10 mouse cellular contexts compared by ENCODE assay signal in genomic region chr11:68904375-68905137, GRCm38 (mm10). TPM values are rescaled to one million over a fixed set of nuclear protein-coding genes. Genes with fewer than 3 reads are reported as not detected.
DNase-seq lines count a peak whose midpoint lies in the region; ATAC-seq and TF ChIP-seq lines count a peak whose summit lies in the region.
"Had no signal": no experiment of that assay in that cellular context is flagged by ENCODE, and none has a peak within 500 bp of the region (broad histone marks: within the 10 kb centered on the region; RNA-seq: fewer than 3 reads in every experiment).

No protein-coding gene starts in this region.

- H3K27me3 ChIP-seq in G1E (ENCODE audit: insufficient read depth, low read length): peaks cover 5% of the 10 kb centered on the region

- peaks cover 53% of the 10 kb centered on the region for H3K4me1 ChIP-seq in G1E (ENCODE audit: insufficient read depth, low read depth, low read length)

- ATAC-seq in CD4-positive, CD25-positive, alpha-beta regulatory T cell, adult 4 months: no peak
- no peak for ATAC-seq in G1E (ENCODE audit: extremely low read depth, insufficient number of reproducible peaks, low FRiP score, poor library complexity, severe bottlenecking)

- peaks cover 51% of the 10 kb centered on the region for H3K36me3 ChIP-seq in G1E (replicated peaks)

- H3K4me3 ChIP-seq in G1E (ENCODE audit: low read depth, low read length): no peak overlapping the region; the same call in 1 of the 2 replicates
- H3K4me3 ChIP-seq: lung, embryonic 15.5 days had no signal

- no peak for TF ChIP-seq CTCF in G1E (IDR thresholded peaks at IDR 0.05; ENCODE audit: low read depth, low read length)

- no peaks in the 10 kb centered on the region for H3K9me3 ChIP-seq in G1E (replicated peaks)
- H3K9me3 ChIP-seq: lung, embryonic 15.5 days had no signal

- DNase-seq in CD4-positive, CD25-positive, alpha-beta regulatory T cell, adult 2 months (ENCODE audit: low read depth, low spot score): peak; percentile 82
- peak; percentile 20 for DNase-seq in G1E (ENCODE audit: low spot score)
- peak; percentile 87 for DNase-seq in cerebellum, adult 9-10 months
- peak; percentile 53 for DNase-seq in gastrocnemius, postnatal 25 days
- DNase-seq in layer of hippocampus, adult 18-20 months (ENCODE audit: low spot score in 2 of 2): peak; percentile 37 to 88
- DNase-seq in lung, postnatal 14 days: peak; percentile 85
- peak; percentile 50 for DNase-seq in spleen, adult 12 weeks (ENCODE audit: low spot score)

RNA-seq across cellular contexts. Expression of gene Rpl26, which starts 3.2 kb away (rescaled TPM):
- 1,000 to 10,000 TPM; 1,826 to 2,291 TPM for polyA plus RNA-seq in CD4-positive, CD25-positive, alpha-beta regulatory T cell, adult 4 months (2017; shearing (Covaris generic))
- total RNA-seq in G1E (2014; fragmentation: Nextera tagmentation): 1,627 and 1,719 TPM in 2 replicates
- total RNA-seq in G1E (2017): 4,471 and 4,820 TPM in 2 replicates
- 273 and 318 TPM in 2 replicates for polyA plus RNA-seq in G1E (2012)
- 100 to 1,000 TPM; 573 to 637 TPM for total RNA-seq in gastrocnemius, postnatal 25 days (2021)
- total RNA-seq in layer of hippocampus, adult 18-20 months (2021): 100 to 1,000 TPM; 802 to 835 TPM

RNA-seq across cellular contexts. Expression of gene Rnf222, which starts 16.2 kb away (rescaled TPM):
- polyA plus RNA-seq in CD4-positive, CD25-positive, alpha-beta regulatory T cell, adult 4 months (2017; shearing (Covaris generic)): not detected
- not detected in 2 replicates for total RNA-seq in G1E (2014; fragmentation: Nextera tagmentation)
- total RNA-seq in G1E (2017): 0.06 and 0.11 TPM in 2 replicates
- polyA plus RNA-seq in G1E (2012): not detected in 2 replicates
- total RNA-seq in gastrocnemius, postnatal 25 days (2021): not detected
- not detected for total RNA-seq in layer of hippocampus, adult 18-20 months (2021)
- polyA plus RNA-seq: C2C12 had no signal

RNA-seq across cellular contexts. Expression of gene Odf4, which starts 22.3 kb away (rescaled TPM):
- not detected for polyA plus RNA-seq in CD4-positive, CD25-positive, alpha-beta regulatory T cell, adult 4 months (2017; shearing (Covaris generic))
- total RNA-seq in G1E (2014; fragmentation: Nextera tagmentation): not detected in 2 replicates
- not detected in 2 replicates for total RNA-seq in G1E (2017)
- not detected in 2 replicates for polyA plus RNA-seq in G1E (2012)
- total RNA-seq in gastrocnemius, postnatal 25 days (2021): not detected
- total RNA-seq in layer of hippocampus, adult 18-20 months (2021): not detected
- polyA plus RNA-seq: C2C12; lung, embryonic 15.5 days had no signal

RNA-seq across cellular contexts. Expression of gene Ndel1, which starts 32.9 kb away (rescaled TPM):
- polyA plus RNA-seq in CD4-positive, CD25-positive, alpha-beta regulatory T cell, adult 4 months (2017; shearing (Covaris generic)): 10 to 100 TPM; 29.6 to 33.9 TPM
- total RNA-seq in G1E (2014; fragmentation: Nextera tagmentation): 39.4 and 48.7 TPM in 2 replicates
- 52.3 and 64.3 TPM in 2 replicates for total RNA-seq in G1E (2017)
- 26.2 and 40.3 TPM in 2 replicates for polyA plus RNA-seq in G1E (2012)
- total RNA-seq in gastrocnemius, postnatal 25 days (2021): 10 to 100 TPM; 69.4 to 71.0 TPM
- 10 to 100 TPM; 95.9 to 98.2 TPM for total RNA-seq in layer of hippocampus, adult 18-20 months (2021)

RNA-seq across cellular contexts. Expression of gene Arhgef15, which starts 52.7 kb away (rescaled TPM):
- under 1 TPM; 0.16 to 0.19 TPM for polyA plus RNA-seq in CD4-positive, CD25-positive, alpha-beta regulatory T cell, adult 4 months (2017; shearing (Covaris generic))
- total RNA-seq in G1E (2014; fragmentation: Nextera tagmentation) (not detected in 2 replicates), G1E (2017) (0.12 and 0.22 TPM in 2 replicates)
- not detected in 2 replicates for polyA plus RNA-seq in G1E (2012)
- total RNA-seq in gastrocnemius, postnatal 25 days (2021): 1 to 10 TPM; 8.4 to 9.6 TPM
- 1 to 10 TPM; 9.3 to 9.6 TPM for total RNA-seq in layer of hippocampus, adult 18-20 months (2021)

Comparison
In these comparisons a context has a peak if more than half of its experiments do, and no peak if none do; other contexts are left out.
1. DNase-seq: peak in every context shown above with its lines; median percentile 87 in cerebellum, adult 9-10 months; 85 in lung, postnatal 14 days; 82 in CD4-positive, CD25-positive, alpha-beta regulatory T cell, adult 2 months; 62 in layer of hippocampus, adult 18-20 months; 53 in gastrocnemius, postnatal 25 days; 50 in spleen, adult 12 weeks; 20 in G1E.